Mouse (Mus musculus) erythroblast, embryonic 14.5 days (primary cell): ENCODE results near the gene Ovca2.

Experiments used
- GATA1 ChIP-seq: IDR thresholded peaks from 2 replicates; pipeline ENCODE4 v1.6.1; 2012; ENCODE audit warnings: low read length, inconsistent platforms, mixed read lengths
- TAL1 ChIP-seq: IDR thresholded peaks from 3 replicates; pipeline ENCODE4 v1.6.1; 2012; ENCODE audit warnings: low read length, inconsistent platforms, mixed read lengths

GRCm38 (mm10) chr11:75163379-75163778 is 15.3 kb downstream of the Ovca2 start:
- TF ChIP-seq GATA1, result no peak
- TF ChIP-seq TAL1, result no peak
